Comparison of ENCODE assay signal across 8 mouse cellular contexts in the genomic region with DNA sequence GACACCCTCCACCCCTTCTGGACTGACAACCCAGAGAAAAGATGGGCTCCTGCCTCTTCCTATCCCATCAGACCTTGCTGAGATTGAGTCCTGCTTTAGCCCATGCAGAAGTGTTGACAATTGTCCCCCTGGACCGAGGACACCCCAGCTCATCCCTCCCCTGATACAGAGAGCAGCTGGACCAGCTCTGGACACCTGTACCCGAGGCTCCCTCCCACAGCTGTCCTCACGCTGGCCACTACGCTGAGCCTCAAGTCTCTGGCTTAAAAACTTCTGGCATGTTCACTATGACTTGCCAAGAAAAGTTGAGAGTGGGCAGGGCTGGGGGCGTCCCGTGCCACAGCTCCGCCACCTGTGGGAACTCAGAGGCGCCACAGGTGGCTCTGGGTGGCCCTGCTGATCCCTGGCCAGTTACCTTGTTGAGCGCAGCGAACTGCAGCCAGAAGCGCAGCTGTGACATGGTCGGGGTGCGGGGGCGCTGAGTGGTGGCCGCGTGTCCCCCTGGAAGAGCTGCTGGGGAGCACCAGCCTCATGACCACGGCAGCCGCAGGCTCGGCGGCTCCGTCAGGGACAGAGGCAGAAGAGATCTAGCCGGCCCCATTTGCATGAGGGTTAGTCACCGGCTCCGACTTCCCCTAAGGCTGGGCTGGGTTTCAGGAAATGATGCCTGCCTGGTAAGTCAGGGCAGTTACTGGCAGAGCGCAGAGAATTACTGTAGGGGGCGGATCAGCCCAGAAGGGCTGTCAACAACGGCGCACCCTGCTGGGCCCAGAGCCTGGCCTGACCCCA. TPM values are rescaled to one million over a fixed set of nuclear protein-coding genes. Genes with fewer than 3 reads are reported as not detected.
DNase-seq lines count a peak whose midpoint lies in the region; ATAC-seq and TF ChIP-seq lines count a peak whose summit lies in the region.

No protein-coding gene starts in this region.

- H3K9ac ChIP-seq in embryonic facial prominence, embryonic 15.5 days = no peak overlapping the region

- no peak for TF ChIP-seq POLR2A in cerebellum, adult 2 months (IDR thresholded peaks at IDR 0.05; ENCODE audit: borderline replicate concordance, insufficient read depth, low read length)

- H3K4me3 ChIP-seq in cerebellum, adult 2 months (replicated peaks; ENCODE audit: insufficient read depth, low read depth, low read length) = peak overlapping the region; percentile 16
- H3K4me3 ChIP-seq in embryonic facial prominence, embryonic 15.5 days (replicated peaks) = 0 out of 2 replicates have a peak overlapping the region, but pooled peaks have one; percentile 16
- H3K4me3 ChIP-seq in layer of hippocampus, adult 2 months = peak overlapping the region; percentile 43

- H3K4me1 ChIP-seq in cerebellum, adult 2 months (ENCODE audit: control insufficient read depth, insufficient read depth, low read length) = peaks cover 37% of the 10 kb centered on the region
- H3K4me1 ChIP-seq in embryonic facial prominence, embryonic 15.5 days = peaks cover 45% of the 10 kb centered on the region

- DNase-seq in cerebellum, adult 2 months = peak; percentile 55 to 70
- no peak for DNase-seq in cerebellum, adult 11 months
- peak; percentile 80 for DNase-seq in R1 (ENCODE audit: low read depth, low spot score)
- peak; percentile 74 for DNase-seq in heart, postnatal 25 days (ENCODE audit: low spot score)
- DNase-seq in layer of hippocampus, adult 2 months (ENCODE audit: low spot score in 2 of 2) = peak; percentile 47 to 55
- peak; percentile 95 for DNase-seq in lung, postnatal 25 days (ENCODE audit: low spot score)
- DNase-seq in spleen, postnatal 10 days (ENCODE audit: low spot score in 2 of 2) = peak; percentile 60 to 82

- H3K36me3 ChIP-seq in embryonic facial prominence, embryonic 15.5 days = peaks cover 22% of the 10 kb centered on the region

- peak overlapping the region; percentile 47 for H3K4me2 ChIP-seq in embryonic facial prominence, embryonic 15.5 days (replicated peaks)

- peak; percentile 48; the same call in 1 of the 2 replicates for ATAC-seq in embryonic facial prominence, embryonic 15.5 days (ENCODE audit: insufficient number of reproducible peaks, low FRiP score, low TSS enrichment, low read depth)

- no peak for TF ChIP-seq CTCF in cerebellum, adult 2 months (IDR thresholded peaks at IDR 0.05; ENCODE audit: borderline replicate concordance, insufficient read depth, low read depth, low read length)
- peak; percentile 69 for TF ChIP-seq CTCF in layer of hippocampus, adult 2 months (conservative IDR thresholded peaks at IDR 0.05)

- peak overlapping the region; percentile 41; the same call in 1 of the 2 replicates for H3K27ac ChIP-seq in cerebellum, adult 2 months (ENCODE audit: insufficient read depth, low read length)
- H3K27ac ChIP-seq in embryonic facial prominence, embryonic 15.5 days (replicated peaks) = peak overlapping the region; percentile 31; the same call in 1 of the 2 replicates
- H3K27ac ChIP-seq in layer of hippocampus, adult 2 months = peak overlapping the region; percentile 81; the same call in 1 of the 2 replicates

- WGBS in cerebellum, adult 2 months = 10% methylated on average over 28 of the region's 28 CpGs
- 15% methylated on average over 28 of the region's 28 CpGs for WGBS in embryonic facial prominence, embryonic 15.5 days

- H3K27me3 ChIP-seq in cerebellum, adult 2 months (ENCODE audit: control insufficient read depth, insufficient read depth, low read length) = no peaks in the 10 kb centered on the region
- no peaks in the 10 kb centered on the region for H3K27me3 ChIP-seq in embryonic facial prominence, embryonic 15.5 days

- no peaks in the 10 kb centered on the region for H3K9me3 ChIP-seq in embryonic facial prominence, embryonic 15.5 days (replicated peaks)

- intact Hi-C loops in heart, postnatal 25 days (cut with DNase I) = loop anchor here (5.0 kb wide), 1 partner anchor 37 kb away; no protein-coding TSS in a partner anchor

RNA-seq across cellular contexts. Expression of a gene that starts 28.0 kb away (rescaled TPM):
- polyA plus RNA-seq in cerebellum, adult 2 months (2012; rRNA removed) = 888 and 964 TPM in 2 replicates
- 503 and 528 TPM in 2 replicates for polyA plus RNA-seq in embryonic facial prominence, embryonic 15.5 days (2015; fragmentation: Nextera tagmentation; extraction: Ambion mirVana)
- 100 to 1,000 TPM; 691 to 812 TPM for total RNA-seq in heart, postnatal 25 days (2021)
- 100 to 1,000 TPM; 440 to 464 TPM for total RNA-seq in layer of hippocampus, adult 2 months (2021)

RNA-seq across cellular contexts. Expression of a gene that starts 30.4 kb away (rescaled TPM):
- polyA plus RNA-seq in cerebellum, adult 2 months (2012; rRNA removed) = 25.4 and 28.9 TPM in 2 replicates
- 19.4 and 19.8 TPM in 2 replicates for polyA plus RNA-seq in embryonic facial prominence, embryonic 15.5 days (2015; fragmentation: Nextera tagmentation; extraction: Ambion mirVana)
- total RNA-seq in heart, postnatal 25 days (2021) = 10 to 100 TPM; 11.0 to 11.6 TPM
- total RNA-seq in layer of hippocampus, adult 2 months (2021) = 10 to 100 TPM; 22.4 to 23.4 TPM

RNA-seq across cellular contexts. Expression of a gene that starts 35.4 kb away (rescaled TPM):
- polyA plus RNA-seq in cerebellum, adult 2 months (2012; rRNA removed) = 224 and 231 TPM in 2 replicates
- 218 and 221 TPM in 2 replicates for polyA plus RNA-seq in embryonic facial prominence, embryonic 15.5 days (2015; fragmentation: Nextera tagmentation; extraction: Ambion mirVana)
- total RNA-seq in heart, postnatal 25 days (2021) = 10 to 100 TPM; 79.3 to 81.2 TPM
- total RNA-seq in layer of hippocampus, adult 2 months (2021) = 10 to 100 TPM; 77.8 to 79.1 TPM

RNA-seq across cellular contexts. Expression of a gene that starts 40.6 kb away (rescaled TPM):
- polyA plus RNA-seq in cerebellum, adult 2 months (2012; rRNA removed) = 110 and 112 TPM in 2 replicates
- 21.3 and 27.3 TPM in 2 replicates for polyA plus RNA-seq in embryonic facial prominence, embryonic 15.5 days (2015; fragmentation: Nextera tagmentation; extraction: Ambion mirVana)
- 100 to 1,000 TPM; 133 to 138 TPM for total RNA-seq in heart, postnatal 25 days (2021)
- 10 to 100 TPM; 96.8 to 97.7 TPM for total RNA-seq in layer of hippocampus, adult 2 months (2021)

RNA-seq across cellular contexts. Expression of a gene that starts 58.6 kb away (rescaled TPM):
- polyA plus RNA-seq in cerebellum, adult 2 months (2012; rRNA removed) = 2.2 and 2.7 TPM in 2 replicates
- polyA plus RNA-seq in embryonic facial prominence, embryonic 15.5 days (2015; fragmentation: Nextera tagmentation; extraction: Ambion mirVana) = 5.1 and 6.2 TPM in 2 replicates
- 1 to 10 TPM; 4.7 to 4.9 TPM for total RNA-seq in heart, postnatal 25 days (2021)
- total RNA-seq in layer of hippocampus, adult 2 months (2021) = 1 to 10 TPM; 3.7 to 4.4 TPM

Comparison
In these comparisons a context has a peak if more than half of its experiments do, and no peak if none do; other contexts are left out.
1. H3K27ac ChIP-seq: peak in every context shown above with its lines; median percentile 81 in layer of hippocampus, adult 2 months; 41 in cerebellum, adult 2 months; 31 in embryonic facial prominence, embryonic 15.5 days.